Mouse (Mus musculus) CD8-positive naive resting alpha-beta T cell, adult 2 months (primary cell): ENCODE measurements around the gene Cdpf1.
"Not testable (repeated sequence)": the region's sequence is repeated elsewhere in the genome, so short reads cannot be mapped to it uniquely, and the experiment has no call there.

Experiments used
- DNase-seq, 2 experiments: peaks; one replicate each; pipeline ENCODE4 v3.0.0; 2022; ENCODE audit warnings: low read depth in 2 of 2, low spot score in 2 of 2

Cdpf1 gene

GRCm38 (mm10) chr15:85808434-85808833 lies 3.1 kb downstream of the Cdpf1 start:
- DNase-seq = no peak

GRCm38 (mm10) chr15:85808031-85808430 lies 3.5 kb downstream of the Cdpf1 start:
- no peak for DNase-seq

- no peak for DNase-seq
Measured at GRCm38 (mm10) chr15:85807404-85807803, 4.1 kb downstream of the Cdpf1 start.

GRCm38 (mm10) chr15:85806886-85807285 lies 4.6 kb downstream of the Cdpf1 start:
- no peak for DNase-seq

- no peak for DNase-seq
Measured at GRCm38 (mm10) chr15:85802931-85803330, 8.6 kb downstream of the Cdpf1 start.

- DNase-seq = no peak
Measured at GRCm38 (mm10) chr15:85798676-85799075, 12.8 kb downstream of the Cdpf1 start.

- DNase-seq = no peak
Measured at GRCm38 (mm10) chr15:85795516-85795915, 16.0 kb downstream of the Cdpf1 start.

- DNase-seq = no peak
Measured at GRCm38 (mm10) chr15:85792819-85793218, 18.7 kb downstream of the Cdpf1 start.

GRCm38 (mm10) chr15:85791449-85791848 lies 20.0 kb downstream of the Cdpf1 start:
- no peak for DNase-seq

GRCm38 (mm10) chr15:85788633-85789032 lies 22.9 kb downstream of the Cdpf1 start:
- DNase-seq = no peak

- no peak for DNase-seq
Measured at GRCm38 (mm10) chr15:85788051-85788450, 23.4 kb downstream of the Cdpf1 start.

- no peak for DNase-seq
Measured at GRCm38 (mm10) chr15:85787482-85787881, 24.0 kb downstream of the Cdpf1 start.

- no peak for DNase-seq
Measured at GRCm38 (mm10) chr15:85786711-85787110, 24.8 kb downstream of the Cdpf1 start.

- DNase-seq = no peak
Measured at GRCm38 (mm10) chr15:85784341-85784740, 27.2 kb downstream of the Cdpf1 start.

- DNase-seq = no peak
Measured at GRCm38 (mm10) chr15:85783146-85783545, 28.4 kb downstream of the Cdpf1 start.

GRCm38 (mm10) chr15:85778891-85779290 lies 32.6 kb downstream of the Cdpf1 start:
- not testable (repeated sequence) for DNase-seq

GRCm38 (mm10) chr15:85776771-85777170 lies 34.7 kb downstream of the Cdpf1 start:
- no peak for DNase-seq

GRCm38 (mm10) chr15:85776241-85776640 lies 35.3 kb downstream of the Cdpf1 start:
- DNase-seq = no peak

GRCm38 (mm10) chr15:85775001-85775400 lies 36.5 kb downstream of the Cdpf1 start:
- no peak for DNase-seq

GRCm38 (mm10) chr15:85774419-85774818 lies 37.1 kb downstream of the Cdpf1 start:
- no peak for DNase-seq

GRCm38 (mm10) chr15:85772146-85772740 lies 39.3 kb downstream of the Cdpf1 start:
- no peak for DNase-seq

GRCm38 (mm10) chr15:85771306-85772121 lies 40.0 kb downstream of the Cdpf1 start:
- DNase-seq = no peak

- DNase-seq = no peak
Measured at GRCm38 (mm10) chr15:85768991-85769390, 42.5 kb downstream of the Cdpf1 start.
